Mouse (Mus musculus) lung, embryonic 14.5 days (tissue): ENCODE measurements around the gene Trim33. TPM values are rescaled to one million over a fixed set of nuclear protein-coding genes. Genes with fewer than 3 reads are reported as not detected.

ENCODE experiments used
- ATAC-seq: fragments of 200-750 bp; cut with Nextera tagmentation; 2 replicates; pipeline ENCODE4 v1.8.0; 2017; ENCODE audit warnings: mild to moderate bottlenecking, moderate TSS enrichment, moderate library complexity; ENCODE audit not compliant: insufficient read depth
- DNase-seq: peaks from one replicate; pipeline ENCODE4 v3.0.0-alpha.2; 2015
- H3K27ac ChIP-seq: fragments of 300-500 bp; sonication (generic); 2 replicates; pipeline ENCODE4 v1.5.1; 2014; ENCODE audit warnings: low read depth, mild to moderate bottlenecking, moderate library complexity
- H3K27me3 ChIP-seq: fragments of 300-500 bp; sonication (generic); 2 replicates; pipeline ENCODE4 v1.6.1; 2014; ENCODE audit warnings: low read length, control low read depth; ENCODE audit not compliant: insufficient read depth
- H3K36me3 ChIP-seq: fragments of 300-500 bp; sonication (generic); 2 replicates; pipeline ENCODE4 v1.6.1; 2014; ENCODE audit warnings: control low read depth; ENCODE audit not compliant: insufficient read depth
- H3K4me1 ChIP-seq: fragments of 300-500 bp; sonication (generic); 2 replicates; pipeline ENCODE4 v1.6.1; 2014; ENCODE audit warnings: antibody characterized with exemption, control low read depth; ENCODE audit not compliant: insufficient read depth
- H3K4me2 ChIP-seq: fragments of 300-500 bp; sonication (generic); 2 replicates; pipeline ENCODE4 v1.6.1; 2014; ENCODE audit warnings: mild to moderate bottlenecking
- H3K4me3 ChIP-seq: fragments of 300-500 bp; sonication (generic); 2 replicates; pipeline ENCODE4 v1.5.1; 2014; ENCODE audit warnings: low read depth, low read length
- H3K9ac ChIP-seq: fragments of 300-500 bp; sonication (generic); 2 replicates; pipeline ENCODE4 v1.6.1; 2014
- H3K9me3 ChIP-seq: fragments of 300-500 bp; sonication (generic); 2 replicates; pipeline ENCODE4 v1.6.1; 2016; ENCODE audit warnings: low read depth, low read length, control low read depth
- CTCF ChIP-seq: IDR thresholded peaks from 2 replicates; pipeline ENCODE4 v1.5.1; 2016; ENCODE audit warnings: antibody characterized with exemption, low read depth
- WGBS: fragments of 180-500 bp; shearing (Covaris S2); extraction: QIAGEN DNeasy Blood & Tissue Kit; methylation state at CpG from one replicate; pipeline ENCODE4 v1.1.7; 2014; 5-methylcytosine and 5-hydroxymethylcytosine counted together
- polyA plus RNA-seq: library from polyadenylated mRNA; unstranded; fragments of >200 nt; fragmentation: Nextera tagmentation; extraction: Ambion mirVana; gene quantifications from 2 replicates; pipeline ENCODE4 v1.2.1, GENCODE M21; 2014

Gene Trim33
- polyA plus RNA-seq, 1 experiment from 2014 or later: 30.0 TPM

- Histone ChIP-seq H3K27me3 (no peaks in the 10 kb centered on the region), H3K27ac (no peak overlapping the region), H3K9ac (no peak overlapping the region), H3K4me2 (no peak overlapping the region), H3K9me3 (no peaks in the 10 kb centered on the region), H3K36me3 (no peaks in the 10 kb centered on the region), H3K4me3 (no peak overlapping the region), H3K4me1 (no peaks in the 10 kb centered on the region)
- peak; percentile 72; the same call in 1 of the 2 replicates for ATAC-seq
- no peak for TF ChIP-seq CTCF
- peak; percentile 66 for DNase-seq
These were observed 98.9 kb downstream of the Trim33 start for GRCm38 (mm10) chr3:103378018-103378417.

- TF ChIP-seq CTCF: no peak
These were observed 100.3 kb downstream of the Trim33 start for GRCm38 (mm10) chr3:103379371-103379770.

GRCm38 (mm10) chr3:103380814-103381213 lies 101.7 kb downstream of the Trim33 start:
- Histone ChIP-seq H3K4me1 (no peaks in the 10 kb centered on the region), H3K27me3 (no peaks in the 10 kb centered on the region), H3K9ac (no peak overlapping the region), H3K4me2 (no peak overlapping the region), H3K4me3 (no peak overlapping the region), H3K9me3 (no peaks in the 10 kb centered on the region), H3K36me3 (no peaks in the 10 kb centered on the region), H3K27ac (no peak overlapping the region)
- WGBS: 77% methylated on average over 8 of the region's 8 CpGs
- no peak for TF ChIP-seq CTCF
- DNase-seq (no peak), ATAC-seq (no peak)

More at GRCm38 (mm10) chr3:103379371-103379770, 100.3 kb downstream of the Trim33 start:
- no peak overlapping the region for H3K9ac ChIP-seq
- no peaks in the 10 kb centered on the region for H3K9me3 ChIP-seq
- ATAC-seq (no peak), DNase-seq (no peak)
- H3K4me2 ChIP-seq: no peak overlapping the region
- no peaks in the 10 kb centered on the region for H3K36me3 ChIP-seq
- H3K27me3 ChIP-seq: no peaks in the 10 kb centered on the region
- H3K4me1 ChIP-seq: no peaks in the 10 kb centered on the region
- H3K27ac ChIP-seq: no peak overlapping the region
- H3K4me3 ChIP-seq: no peak overlapping the region
- 73% methylated on average over 3 of the region's 3 CpGs for WGBS

GRCm38 (mm10) chr3:103381441-103381840 lies 102.3 kb downstream of the Trim33 start:
- no peaks in the 10 kb centered on the region for H3K4me1 ChIP-seq
- H3K27me3 ChIP-seq: no peaks in the 10 kb centered on the region
- DNase-seq (no peak), ATAC-seq (no peak)
- TF ChIP-seq CTCF: no peak
- no peak overlapping the region for H3K4me2 ChIP-seq
- no peaks in the 10 kb centered on the region for H3K36me3 ChIP-seq
- H3K9ac ChIP-seq: no peak overlapping the region
- no peaks in the 10 kb centered on the region for H3K9me3 ChIP-seq
- H3K4me3 ChIP-seq: no peak overlapping the region
- WGBS: 91% methylated on average over 6 of the region's 6 CpGs
- no peak overlapping the region for H3K27ac ChIP-seq

- TF ChIP-seq CTCF: peak; percentile 100
These were observed 103.9 kb downstream of the Trim33 start for GRCm38 (mm10) chr3:103382872-103383567.

GRCm38 (mm10) chr3:103384486-103384885 lies 105.4 kb downstream of the Trim33 start:
- Histone ChIP-seq H3K4me3 (no peak overlapping the region), H3K4me2 (no peak overlapping the region), H3K9ac (no peak overlapping the region), H3K9me3 (no peaks in the 10 kb centered on the region), H3K27ac (no peak overlapping the region), H3K4me1 (no peaks in the 10 kb centered on the region), H3K36me3 (no peaks in the 10 kb centered on the region), H3K27me3 (no peaks in the 10 kb centered on the region)
- DNase-seq (no peak), ATAC-seq (no peak)
- no peak for TF ChIP-seq CTCF
- 83% methylated on average over 7 of the region's 7 CpGs for WGBS

More at GRCm38 (mm10) chr3:103382872-103383567, 103.9 kb downstream of the Trim33 start:
- H3K27me3 ChIP-seq: no peaks in the 10 kb centered on the region
- ATAC-seq (peak; percentile 66), DNase-seq (peak; percentile 99)
- no peaks in the 10 kb centered on the region for H3K9me3 ChIP-seq
- no peak overlapping the region for H3K27ac ChIP-seq
- 18% methylated on average over 17 of the region's 17 CpGs for whole genome bisulfite sequencing
- H3K4me1 ChIP-seq: no peaks in the 10 kb centered on the region
- no peak overlapping the region for H3K4me3 ChIP-seq
- peak overlapping the region; percentile 39 for H3K4me2 ChIP-seq
- H3K9ac ChIP-seq: no peak overlapping the region; the same call in 1 of the 2 replicates
- no peaks in the 10 kb centered on the region for H3K36me3 ChIP-seq

GRCm38 (mm10) chr3:103384949-103385348 lies 105.9 kb downstream of the Trim33 start:
- 49% methylated on average over 5 of the region's 5 CpGs for WGBS

More at GRCm38 (mm10) chr3:103384949-103385348, 105.9 kb downstream of the Trim33 start:
- Histone ChIP-seq H3K4me3 (no peak overlapping the region), H3K36me3 (no peaks in the 10 kb centered on the region), H3K27me3 (no peaks in the 10 kb centered on the region), H3K4me2 (no peak overlapping the region), H3K9ac (no peak overlapping the region), H3K4me1 (no peaks in the 10 kb centered on the region), H3K27ac (no peak overlapping the region), H3K9me3 (no peaks in the 10 kb centered on the region)
- DNase-seq (no peak), ATAC-seq (no peak)
- no peak for TF ChIP-seq CTCF
